Mouse (Mus musculus) stomach, postnatal 0 days (tissue): Measurements from ENCODE around the gene Ush2a.

ENCODE experiments used
- CTCF ChIP-seq: IDR thresholded peaks from 2 replicates; pipeline ENCODE4 v1.5.1; 2016; ENCODE audit warnings: antibody characterized with exemption, low read depth, mild to moderate bottlenecking, moderate library complexity
- EP300 ChIP-seq: optimal IDR thresholded peaks from 2 replicates; pipeline ENCODE3; 2016; ENCODE audit warnings: antibody characterized with exemption

DNA sequence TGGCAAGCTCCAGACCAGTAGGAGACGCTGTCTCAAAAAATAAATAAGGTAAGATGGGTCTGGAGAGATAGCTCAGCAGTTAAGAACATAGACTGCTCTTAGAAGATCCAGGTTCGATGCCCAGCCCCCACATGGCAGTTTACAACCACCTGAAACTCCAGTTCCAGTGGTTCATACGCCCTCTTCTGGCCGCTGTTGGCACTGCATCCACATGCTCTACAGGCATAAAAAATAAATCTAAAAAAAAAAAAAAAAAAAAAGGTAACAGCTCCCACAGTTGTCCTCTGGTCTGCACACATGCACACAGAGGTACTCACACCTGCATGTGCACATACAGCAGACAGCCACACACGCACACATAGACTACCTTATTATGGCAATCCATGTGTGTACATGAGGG is 686.0 kb downstream of the Ush2a start:
- TF ChIP-seq CTCF: peak; percentile 51
- no peak for TF ChIP-seq EP300
